Mouse (Mus musculus): ENCODE results near the gene Ppat.

DNA sequence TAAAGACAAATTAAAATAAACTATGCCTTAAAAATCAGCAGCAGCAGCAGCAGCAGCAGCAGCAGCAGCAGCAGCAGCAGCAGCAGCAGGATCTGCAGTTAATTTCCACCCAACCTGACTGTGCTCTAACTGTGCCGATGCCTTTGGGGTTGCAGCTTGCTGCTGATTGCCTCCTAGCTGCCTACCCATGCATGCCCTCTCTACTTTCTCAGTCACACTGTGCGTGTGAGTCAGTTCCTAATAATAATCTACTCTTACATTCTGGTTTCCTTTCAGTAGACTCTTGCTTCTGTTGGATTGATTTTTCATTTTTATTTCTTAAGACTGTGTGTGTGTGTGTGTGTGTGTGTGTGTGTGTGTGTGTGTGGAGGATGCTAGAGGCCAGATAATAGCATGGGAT is 58.3 kb downstream of the Ppat start:
- TF ChIP-seq POLR2A (IDR thresholded peaks at IDR 0.05; ENCODE audit: borderline replicate concordance, extremely low read depth, low read depth, low read length) (no peak), CTCF (IDR thresholded peaks at IDR 0.05; ENCODE audit: insufficient read depth, low read length) (no peak)
